Mouse (Mus musculus): ENCODE measurements around the gene Lep.
A peak's percentile ranks its signal among the peaks of the same experiment; 100 is the strongest.

The Lep gene

GRCm38 (mm10) chr6:29059846-29060685 lies at the start of gene Lep:
Gene Lep, plus strand, starts transcription at chr6:29060220.
- no peak for DNase-seq (ENCODE audit: low spot score)

- DNase-seq (ENCODE audit: low spot score), result no peak
These were observed 48.4 kb upstream of the Lep start for GRCm38 (mm10) chr6:29011651-29012050.

- DNase-seq (ENCODE audit: low spot score), result no peak
These were observed 46.8 kb upstream of the Lep start for GRCm38 (mm10) chr6:29013216-29013615.

GRCm38 (mm10) chr6:29016891-29017412 lies 43.1 kb upstream of the Lep start:
- no peak for DNase-seq (ENCODE audit: low spot score)

GRCm38 (mm10) chr6:29019756-29020720 lies 40.0 kb upstream of the Lep start:
- no peak for DNase-seq (ENCODE audit: low spot score)

GRCm38 (mm10) chr6:29020937-29021336 lies 39.1 kb upstream of the Lep start:
- DNase-seq (ENCODE audit: low spot score), result no peak

- no peak for DNase-seq (ENCODE audit: low spot score)
These were observed 38.5 kb upstream of the Lep start for GRCm38 (mm10) chr6:29021501-29021900.

GRCm38 (mm10) chr6:29022115-29022514 lies 37.9 kb upstream of the Lep start:
- DNase-seq (ENCODE audit: low spot score), result no peak

GRCm38 (mm10) chr6:29023206-29023967 lies 36.6 kb upstream of the Lep start:
- peak; percentile 40 for DNase-seq (ENCODE audit: low spot score)

- peak; percentile 61 for DNase-seq (ENCODE audit: low spot score)
These were observed 36.0 kb upstream of the Lep start for GRCm38 (mm10) chr6:29024000-29024417.

GRCm38 (mm10) chr6:29025796-29026482 lies 34.1 kb upstream of the Lep start:
- no peak for DNase-seq (ENCODE audit: low spot score)

GRCm38 (mm10) chr6:29026766-29027165 lies 33.3 kb upstream of the Lep start:
- DNase-seq (ENCODE audit: low spot score), result no peak

- no peak for DNase-seq (ENCODE audit: low spot score)
These were observed 31.9 kb upstream of the Lep start for GRCm38 (mm10) chr6:29028129-29028528.

GRCm38 (mm10) chr6:29029521-29029920 lies 30.5 kb upstream of the Lep start:
- no peak for DNase-seq (ENCODE audit: low spot score)

GRCm38 (mm10) chr6:29031216-29031615 lies 28.8 kb upstream of the Lep start:
- DNase-seq (ENCODE audit: low spot score), result peak; percentile 21

GRCm38 (mm10) chr6:29031704-29032310 lies 28.2 kb upstream of the Lep start:
- no peak for DNase-seq (ENCODE audit: low spot score)

GRCm38 (mm10) chr6:29032411-29032810 lies 27.6 kb upstream of the Lep start:
- no peak for DNase-seq (ENCODE audit: low spot score)

GRCm38 (mm10) chr6:29033981-29034646 lies 25.9 kb upstream of the Lep start:
- DNase-seq (ENCODE audit: low spot score), result no peak

- no peak for DNase-seq (ENCODE audit: low spot score)
These were observed 23.3 kb upstream of the Lep start for GRCm38 (mm10) chr6:29036698-29037097.

GRCm38 (mm10) chr6:29040266-29040665 lies 19.8 kb upstream of the Lep start:
- no peak for DNase-seq (ENCODE audit: low spot score)

Measured in urinary bladder, postnatal 25 days (tissue).